Mouse (Mus musculus) midbrain, postnatal 0 days (tissue): Measurements from ENCODE around the gene Ccm2l. TPM values are rescaled to one million over a fixed set of nuclear protein-coding genes. Genes with fewer than 3 reads are reported as not detected.

Experiments used
- ATAC-seq: fragments of 200-750 bp; cut with Nextera tagmentation; 2 replicates; pipeline ENCODE4 v1.8.0; 2017; ENCODE audit warnings: moderate number of reproducible peaks, mild to moderate bottlenecking, moderate TSS enrichment, moderate library complexity; ENCODE audit not compliant: low FRiP score
- DNase-seq: peaks from one replicate; pipeline ENCODE4 v3.0.0-alpha.2; 2015; ENCODE audit warnings: low spot score
- H3K27ac ChIP-seq: fragments of 300-500 bp; sonication (generic); 2 replicates; pipeline ENCODE4 v1.5.1; 2014; ENCODE audit warnings: low read depth, mild to moderate bottlenecking, low read length, mixed read lengths
- H3K27me3 ChIP-seq: fragments of 300-500 bp; sonication (generic); 2 replicates; pipeline ENCODE4 v1.6.1; 2014; ENCODE audit warnings: low read length, control low read depth, mixed read lengths; ENCODE audit not compliant: insufficient read depth
- H3K36me3 ChIP-seq: fragments of 300-500 bp; sonication (generic); 2 replicates; pipeline ENCODE4 v1.6.1; 2014; ENCODE audit warnings: low read length, control low read depth, mixed read lengths; ENCODE audit not compliant: insufficient read depth
- H3K4me1 ChIP-seq: fragments of 300-500 bp; sonication (generic); 2 replicates; pipeline ENCODE4 v1.6.1; 2014; ENCODE audit warnings: mild to moderate bottlenecking, control low read depth, antibody characterized with exemption, low read length, mixed read lengths; ENCODE audit not compliant: insufficient read depth
- H3K4me2 ChIP-seq: fragments of 300-500 bp; sonication (generic); 2 replicates; pipeline ENCODE4 v1.6.1; 2014; ENCODE audit warnings: low read depth, mild to moderate bottlenecking, low read length, mixed read lengths; ENCODE audit not compliant: poor library complexity, severe bottlenecking
- H3K4me3 ChIP-seq: fragments of 300-500 bp; sonication (generic); 2 replicates; pipeline ENCODE4 v1.5.1; 2014; ENCODE audit warnings: low read depth, mild to moderate bottlenecking, low read length, moderate library complexity
- H3K9ac ChIP-seq: fragments of 300-500 bp; sonication (generic); replicated peaks from 2 replicates; pipeline ENCODE4 v1.6.1; 2014; ENCODE audit warnings: mild to moderate bottlenecking, low read length, moderate library complexity, mixed read lengths; ENCODE audit not compliant: poor library complexity, severe bottlenecking
- H3K9me3 ChIP-seq: fragments of 300-500 bp; sonication (generic); 2 replicates; pipeline ENCODE4 v1.6.1; 2016; ENCODE audit warnings: low read length, control low read depth
- CTCF ChIP-seq: IDR thresholded peaks from 2 replicates; pipeline ENCODE4 v1.5.1; 2016; ENCODE audit warnings: antibody characterized with exemption, mild to moderate bottlenecking
- WGBS: fragments of 180-500 bp; shearing (Covaris S2); extraction: QIAGEN DNeasy Blood & Tissue Kit; methylation state at CpG from one replicate; pipeline ENCODE4 v1.1.7; 2014; 5-methylcytosine and 5-hydroxymethylcytosine counted together
- polyA plus RNA-seq: library from polyadenylated mRNA; unstranded; fragments of >200 nt; fragmentation: Nextera tagmentation; extraction: Ambion mirVana; gene quantifications from 2 replicates; pipeline ENCODE4 v1.2.1, GENCODE M21; 2015
- total RNA-seq: library from RNA; depleted of rRNA; stranded (reverse); fragments of >200 nt; gene quantifications from 2 replicates; pipeline ENCODE4 v1.2.3, GENCODE M21; 2014

Gene Ccm2l
- total and polyA plus RNA-seq, 2 experiments from 2014 or later, result 1.1 to 4.5 TPM

DNA sequence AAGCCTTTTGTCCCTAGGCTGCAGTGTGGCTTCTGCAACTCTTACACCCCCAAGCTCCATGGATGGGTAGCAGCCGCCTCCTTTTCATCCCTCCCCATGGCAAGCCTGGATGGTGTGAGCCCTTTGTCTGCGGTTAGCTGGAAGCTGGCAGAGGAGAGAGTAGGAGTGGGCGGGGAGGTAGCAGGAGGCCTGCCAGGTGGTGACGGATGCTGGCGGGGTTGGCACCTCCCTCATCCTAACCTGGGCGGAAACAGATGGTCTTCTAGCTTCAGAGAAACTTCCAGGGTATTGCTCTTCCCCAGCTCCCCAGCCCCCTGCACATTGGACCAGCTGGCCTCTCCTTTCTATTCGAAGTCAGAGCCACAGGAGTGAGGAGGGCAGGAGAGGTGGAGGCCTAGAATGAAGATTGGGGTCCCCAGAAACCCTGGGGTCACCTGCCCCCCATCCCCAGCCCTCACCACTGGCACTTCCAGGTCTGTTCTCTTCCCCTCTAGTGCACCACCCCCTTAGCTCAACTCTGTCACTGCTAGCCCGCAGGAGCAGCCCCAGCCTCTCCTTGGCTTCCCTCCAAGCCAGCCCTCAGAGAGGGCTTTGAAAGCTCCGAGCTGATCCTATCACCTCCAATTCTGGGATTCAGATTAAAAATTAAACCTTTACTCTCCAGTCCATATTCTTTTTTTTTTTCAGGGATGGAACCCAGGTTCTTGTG lies 16.3 kb upstream of the Ccm2l start:
- H3K27ac ChIP-seq, result 0 out of 2 replicates have a peak overlapping the region, but pooled peaks have one; percentile 32
- no peak for TF ChIP-seq CTCF
- H3K9me3 ChIP-seq, result no peaks in the 10 kb centered on the region
- no peaks in the 10 kb centered on the region for H3K27me3 ChIP-seq
- peak overlapping the region; percentile 19; the same call in 1 of the 2 replicates for H3K9ac ChIP-seq
- no peak overlapping the region for H3K4me2 ChIP-seq
- 40% methylated on average over 9 of the region's 9 CpGs for WGBS
- ATAC-seq, result peak; percentile 39
- no peak overlapping the region for H3K4me3 ChIP-seq
- DNase-seq, result peak; percentile 81
- H3K36me3 ChIP-seq, result peaks cover 6% of the 10 kb centered on the region
- H3K4me1 ChIP-seq, result no peaks in the 10 kb centered on the region; the same call in 1 of the 2 replicates

DNA sequence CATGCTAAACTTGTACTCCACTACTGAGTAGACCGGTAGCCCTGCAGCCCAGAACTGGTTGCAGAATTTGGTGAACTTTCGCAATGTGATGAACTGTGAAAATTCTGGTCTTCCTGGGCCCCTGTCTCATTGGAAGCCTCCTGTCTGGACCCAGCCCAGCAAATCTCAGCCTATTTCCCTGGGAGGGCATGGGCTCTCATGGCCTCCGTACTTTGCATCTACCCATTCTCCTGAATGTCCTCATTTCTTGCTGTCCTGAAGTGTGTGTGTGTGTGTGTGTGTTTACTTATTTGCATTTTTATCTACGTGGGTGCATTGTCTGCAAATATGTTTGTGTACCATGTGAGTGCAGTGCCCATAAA lies 15.8 kb upstream of the Ccm2l start:
- WGBS, result 77% methylated on average over 4 of the region's 4 CpGs
- Histone ChIP-seq H3K27me3 (no peaks in the 10 kb centered on the region), H3K4me1 (no peaks in the 10 kb centered on the region; the same call in 1 of the 2 replicates), H3K4me3 (no peak overlapping the region), H3K9me3 (no peaks in the 10 kb centered on the region), H3K9ac (no peak overlapping the region), H3K27ac (no peak overlapping the region), H3K4me2 (no peak overlapping the region), H3K36me3 (peaks cover 11% of the 10 kb centered on the region)
- no peak for TF ChIP-seq CTCF
- DNase-seq, result no peak
- no peak for ATAC-seq

DNA sequence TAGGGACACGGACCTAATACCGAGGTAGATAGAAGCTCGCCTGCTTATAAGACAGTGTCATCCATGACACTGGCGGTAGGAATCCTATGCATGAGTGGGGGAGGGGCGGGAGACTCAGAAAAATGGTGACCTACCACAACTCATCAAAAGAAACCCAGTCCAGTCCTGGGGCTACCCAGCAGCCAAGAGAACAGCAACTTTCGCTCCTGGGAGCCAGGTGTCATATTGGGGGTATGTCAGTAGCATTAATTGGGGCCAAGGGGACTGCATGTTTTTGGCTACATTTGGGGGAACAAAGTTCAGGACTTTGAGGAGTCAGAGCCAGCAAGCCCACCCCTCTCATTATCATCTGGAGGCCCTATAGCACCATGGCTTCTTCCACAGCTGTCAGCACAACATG lies 14.7 kb upstream of the Ccm2l start:
- peaks cover 16% of the 10 kb centered on the region for H3K36me3 ChIP-seq
- H3K27ac ChIP-seq, result no peak overlapping the region
- DNase-seq (no peak), ATAC-seq (no peak)
- no peak for TF ChIP-seq CTCF
- no peak overlapping the region for H3K4me2 ChIP-seq
- no peaks in the 10 kb centered on the region for H3K27me3 ChIP-seq
- no peak overlapping the region for H3K9ac ChIP-seq
- WGBS, result 81% methylated on average over 6 of the region's 6 CpGs
- no peaks in the 10 kb centered on the region; the same call in 1 of the 2 replicates for H3K4me1 ChIP-seq
- no peaks in the 10 kb centered on the region for H3K9me3 ChIP-seq
- no peak overlapping the region for H3K4me3 ChIP-seq

DNA sequence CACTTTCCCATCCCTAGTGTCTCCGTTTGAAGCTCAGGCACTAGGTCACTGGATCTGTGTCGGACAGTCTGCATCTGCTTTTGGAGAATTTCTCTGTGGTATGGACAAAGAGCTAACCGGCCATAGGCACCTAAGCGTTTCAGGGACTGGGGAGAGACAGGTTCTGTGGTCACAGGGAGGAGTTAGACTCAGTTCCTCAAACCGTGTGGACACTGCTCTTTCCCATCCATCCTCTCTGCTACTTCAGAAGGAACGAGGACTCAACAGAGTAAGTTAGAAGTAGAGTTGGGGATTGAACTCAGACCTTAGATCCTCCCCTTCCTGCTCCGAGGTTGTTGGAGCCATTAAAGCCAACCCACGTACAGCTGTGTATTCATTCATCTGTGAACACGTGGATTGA lies 14.2 kb upstream of the Ccm2l start:
- Histone ChIP-seq H3K27ac (no peak overlapping the region), H3K4me2 (no peak overlapping the region)
- ATAC-seq, result no peak

DNA sequence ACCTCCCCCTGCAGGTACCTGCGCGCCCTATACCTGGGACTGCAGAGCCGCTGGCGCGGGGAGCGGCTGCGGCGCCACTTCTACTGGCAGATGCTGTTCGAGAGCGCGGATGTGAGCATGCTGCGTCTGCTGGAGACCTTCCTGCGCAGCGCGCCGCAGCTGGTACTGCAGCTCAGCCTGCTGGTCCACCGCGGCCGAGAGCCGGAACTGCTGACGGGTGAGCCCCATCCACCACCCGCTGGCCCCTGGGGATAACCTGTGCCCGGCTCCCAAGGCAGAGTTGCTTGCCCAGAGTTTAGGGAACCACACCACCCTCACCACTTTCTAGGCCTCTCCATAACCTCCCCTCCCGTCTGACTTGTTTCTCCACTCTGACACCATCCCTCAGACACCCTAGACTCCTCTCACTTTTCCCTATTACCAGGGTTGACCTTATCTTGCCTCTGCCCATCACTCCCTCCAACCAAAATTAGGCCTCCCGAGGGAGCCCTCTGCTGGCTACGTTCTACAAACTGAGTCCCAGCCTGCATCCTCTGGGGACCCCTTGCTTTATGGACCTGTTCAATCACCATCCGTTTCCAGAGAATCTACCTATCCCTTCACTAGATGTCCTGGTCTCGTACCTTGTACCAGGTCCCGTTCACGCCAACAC lies 12.9 kb upstream of the Ccm2l start:
- Histone ChIP-seq H3K27me3 (no peaks in the 10 kb centered on the region), H3K27ac (no peak overlapping the region), H3K36me3 (peaks cover 16% of the 10 kb centered on the region), H3K9ac (no peak overlapping the region), H3K4me3 (no peak overlapping the region), H3K4me2 (no peak overlapping the region), H3K4me1 (no peaks in the 10 kb centered on the region; the same call in 1 of the 2 replicates), H3K9me3 (no peaks in the 10 kb centered on the region)
- DNase-seq (no peak), ATAC-seq (no peak)
- TF ChIP-seq CTCF, result peak; percentile 45
- 13% methylated on average over 30 of the region's 30 CpGs for WGBS

More for the DNA sequence above, 14.2 kb upstream of the Ccm2l start:
- H3K27me3 ChIP-seq, result no peaks in the 10 kb centered on the region
- DNase-seq, result no peak
- H3K4me1 ChIP-seq, result no peaks in the 10 kb centered on the region; the same call in 1 of the 2 replicates
- no peak overlapping the region for H3K4me3 ChIP-seq
- peaks cover 16% of the 10 kb centered on the region for H3K36me3 ChIP-seq
- WGBS, result 81% methylated on average over 9 of the region's 9 CpGs
- no peaks in the 10 kb centered on the region for H3K9me3 ChIP-seq
- no peak for TF ChIP-seq CTCF
- no peak overlapping the region for H3K9ac ChIP-seq

DNA sequence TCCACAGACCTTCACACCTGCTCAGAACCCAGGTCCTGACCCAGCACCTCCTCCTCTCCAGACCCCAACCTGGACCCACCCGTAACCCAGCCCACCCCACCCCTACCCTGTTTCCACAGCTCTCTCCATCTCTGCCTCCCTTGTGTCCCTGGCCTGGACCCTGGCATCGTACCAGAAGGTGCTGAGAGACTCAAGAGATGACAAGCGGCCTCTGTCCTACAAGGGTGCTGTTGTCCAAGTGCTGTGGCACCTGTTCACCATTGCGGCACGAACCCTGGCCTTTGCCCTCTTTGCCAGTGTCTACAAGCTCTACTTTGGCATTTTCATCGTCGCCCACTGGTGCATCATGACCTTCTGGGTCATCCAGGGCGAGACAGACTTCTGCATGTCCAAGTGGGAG lies 11.9 kb upstream of the Ccm2l start:
- no peak overlapping the region for H3K9ac ChIP-seq
- no peaks in the 10 kb centered on the region for H3K27me3 ChIP-seq
- no peaks in the 10 kb centered on the region for H3K4me1 ChIP-seq
- no peak for ATAC-seq
- no peak for DNase-seq
- H3K4me3 ChIP-seq, result no peak overlapping the region
- no peak for TF ChIP-seq CTCF
- no peak overlapping the region for H3K4me2 ChIP-seq
- H3K9me3 ChIP-seq, result no peaks in the 10 kb centered on the region
- peaks cover 16% of the 10 kb centered on the region for H3K36me3 ChIP-seq
- H3K27ac ChIP-seq, result no peak overlapping the region
- whole genome bisulfite sequencing, result 87% methylated on average over 8 of the region's 8 CpGs
